Mouse (Mus musculus): ENCODE measurements around the gene Jph4.

DNA sequence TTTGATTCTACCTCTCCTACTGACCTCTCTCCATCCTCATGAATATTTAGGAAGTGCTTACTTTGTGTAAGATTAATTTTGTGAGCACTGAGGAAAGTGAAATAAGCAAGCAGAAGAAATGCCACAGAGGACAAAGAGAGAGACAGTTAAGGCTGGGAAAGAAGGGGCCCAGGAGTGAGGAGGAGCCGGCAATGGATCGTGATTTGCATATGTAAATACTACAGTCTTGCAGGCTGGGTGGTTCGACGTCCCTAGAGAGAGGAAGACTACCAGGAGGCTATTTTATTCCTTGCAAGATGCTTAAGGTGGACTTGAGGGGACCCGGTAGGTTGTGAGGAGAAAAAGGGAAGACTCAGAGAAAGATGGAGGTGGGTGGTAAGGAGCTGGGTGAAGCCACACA lies 35.6 kb downstream of the Jph4 start:
- TF ChIP-seq CTCF (IDR thresholded peaks at IDR 0.05; ENCODE audit: control insufficient read depth, insufficient read depth, insufficient read length), result no peak
- TF ChIP-seq CEBPB (IDR thresholded peaks at IDR 0.05; ENCODE audit: low read depth), result no peak
- TF ChIP-seq MYOG (IDR thresholded peaks at IDR 0.05; ENCODE audit: control insufficient read depth, extremely low read depth, insufficient read length), result no peak
- TF ChIP-seq MAX (IDR thresholded peaks at IDR 0.05), result no peak
- TF ChIP-seq FOSL1 (IDR thresholded peaks at IDR 0.05; ENCODE audit: insufficient read depth, low read length, poor library complexity, severe bottlenecking), result no peak
- TF ChIP-seq MYOD1 (IDR thresholded peaks at IDR 0.05; ENCODE audit: control insufficient read depth, insufficient read length, low read depth), result no peak
- no peak for TF ChIP-seq USF1 (IDR thresholded peaks at IDR 0.05; ENCODE audit: low read depth)
